Mouse (Mus musculus) cortical plate, adult 2 months (tissue): ENCODE results near the gene Adad1.

Experiments
- CTCF ChIP-seq: fragments of 200-500 bp; IDR thresholded peaks from 2 replicates; pipeline ENCODE4 v1.5.1; 2011; ENCODE audit warnings: mild to moderate bottlenecking, control low read depth, low read length; ENCODE audit not compliant: insufficient read depth; ENCODE audit errors: extremely low read depth
- POLR2A ChIP-seq: fragments of 200-500 bp; IDR thresholded peaks from 2 replicates; pipeline ENCODE4 v1.6.1; 2011; ENCODE audit warnings: mild to moderate bottlenecking, low read length, control low read depth; ENCODE audit not compliant: insufficient read depth; ENCODE audit errors: extremely low read depth

DNA sequence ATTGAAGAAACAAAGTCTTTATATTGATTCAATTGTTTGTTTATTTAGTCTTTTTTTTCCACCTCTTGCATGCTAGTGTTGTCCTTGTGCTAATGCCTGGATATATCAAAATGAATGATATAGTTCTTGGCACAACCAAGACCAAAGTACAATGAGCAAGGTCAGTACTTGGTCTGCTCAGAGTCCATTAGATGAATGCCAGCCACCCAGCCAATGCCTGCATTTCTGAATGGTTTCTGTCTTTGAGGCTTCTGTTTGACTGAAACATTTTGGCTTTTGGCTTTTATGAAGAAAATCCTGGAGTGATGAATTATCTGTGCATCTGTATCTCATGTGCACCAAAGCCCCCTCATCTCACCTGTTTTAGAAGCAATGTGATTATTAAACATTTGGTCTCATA, 23.5 kb upstream of the Adad1 start:
- no peak for TF ChIP-seq CTCF
- TF ChIP-seq POLR2A = no peak
